Mouse (Mus musculus): ENCODE data around the gene Hoxb1.

GRCm38 (mm10) chr11:96365441-96366091 lies at the start of gene Hoxb1:
- TF ChIP-seq POLR2A (IDR thresholded peaks at IDR 0.05; ENCODE audit: control insufficient read depth, extremely low read depth, insufficient read depth, low read length, poor library complexity) (no peak), CTCF (IDR thresholded peaks at IDR 0.05; ENCODE audit: borderline replicate concordance, control insufficient read depth, extremely low read depth, insufficient read depth, low read length, poor library complexity) (no peak)
